Mouse (Mus musculus) T-cell, adult 66 days (primary cell): ENCODE data around the gene Mfsd4b4. TPM values are rescaled to one million over a fixed set of nuclear protein-coding genes. Genes with fewer than 3 reads are reported as not detected.

ENCODE experiments used
- total RNA-seq, 2 experiments: library from RNA; stranded (reverse); gene quantifications; 3 replicates in 1 of 2; 4 replicates in 1 of 2; pipeline ENCODE4 v1.2.4; 2023

The Mfsd4b4 gene
- total RNA-seq, result 1 to 10 TPM; 4.8 to 5.1 TPM

DNA sequence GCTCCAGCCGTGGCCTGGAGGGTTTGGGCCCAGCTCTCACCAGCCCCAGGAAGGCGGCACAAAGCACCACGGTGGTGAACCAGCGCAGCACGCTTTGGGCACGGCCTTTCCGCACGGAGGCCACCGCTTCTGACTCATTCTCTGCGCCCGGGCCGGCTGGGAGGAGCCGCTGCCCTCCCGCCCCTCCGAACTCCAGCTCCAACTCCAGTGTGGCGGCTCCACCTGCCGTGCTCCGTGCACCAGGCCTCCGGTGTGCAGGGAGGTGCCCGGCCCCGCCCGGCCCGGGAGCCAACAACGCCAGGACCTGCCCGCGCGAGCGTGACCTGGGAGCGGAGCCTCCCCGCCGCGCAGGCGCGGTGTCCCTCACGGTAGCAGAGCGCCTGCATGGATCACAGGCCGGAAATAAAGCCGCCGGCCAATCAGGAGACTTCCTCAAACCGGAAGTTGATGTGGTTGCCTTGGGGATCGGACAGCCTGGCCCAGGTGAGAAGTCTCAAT is at the start of gene Mfsd4b4:
Gene Mfsd4b4, minus strand, starts transcription at position 365 of the 498 bp plus-strand sequence.

DNA sequence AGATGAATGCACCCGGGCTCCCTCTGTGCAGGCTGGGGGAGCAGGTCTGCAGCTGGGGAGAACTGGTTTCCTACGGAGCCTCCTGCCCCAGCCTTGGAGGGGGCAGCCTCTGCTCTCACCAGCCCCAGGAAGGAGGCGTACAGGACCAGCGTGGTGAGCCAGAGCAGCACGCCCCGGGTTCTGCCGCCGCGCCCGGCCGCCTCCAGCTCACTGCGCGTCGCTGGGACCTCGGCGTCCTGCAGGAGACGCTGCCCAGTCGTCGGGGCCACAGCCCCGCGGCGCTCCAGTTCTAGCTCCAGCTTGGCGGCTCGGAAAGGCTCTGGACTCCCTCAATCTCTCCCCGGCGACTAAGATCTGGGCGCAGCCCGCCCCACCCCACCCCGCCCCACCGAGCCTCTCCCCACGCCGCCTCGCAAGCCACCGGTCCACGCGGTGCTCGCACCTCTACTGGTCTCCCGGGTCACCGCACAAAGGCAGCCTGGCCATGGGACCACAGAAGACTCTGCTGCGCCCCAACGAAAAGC is 27.6 kb upstream of the Mfsd4b4 start, which contains the start of gene Mfsd4b2:
Gene Mfsd4b2, minus strand, starts transcription at position 308 of the 524 bp plus-strand sequence.

Other genes starting within 250 kb of the Mfsd4b4 start
- 10 to 100 TPM; 72.3 to 82.8 TPM for gene Rev3l, start 167.1 kb downstream of the Mfsd4b4 start, total RNA-seq
- under 1 TPM in 1 of 2 experiments, not detected in 1; 0.24 TPM for gene Mfsd4b2, start 27.7 kb upstream of the Mfsd4b4 start, total RNA-seq
- under 1 TPM in 1 of 2 experiments, not detected in 1; 0.33 TPM for gene Mfsd4b3, start 60.9 kb upstream of the Mfsd4b4 start, total RNA-seq
- gene Mfsd4b5, start 87.4 kb upstream of the Mfsd4b4 start, total RNA-seq, result under 1 TPM in 1 of 2 experiments, not detected in 1; 0.79 TPM
- not detected for gene Mfsd4b1, start 126.0 kb upstream of the Mfsd4b4 start, total RNA-seq
- gene Slc16a10, start 243.0 kb upstream of the Mfsd4b4 start, total RNA-seq, result 10 to 100 TPM in 1 of 2 experiments, 1 to 10 TPM in 1; 9.7 to 10.8 TPM